Mouse (Mus musculus) layer of hippocampus, adult 9-11 months (tissue): ENCODE measurements at regions not wholly inside any gene's neighbourhood (a gene's known extent, or its start where the extent isn't known, plus 50 kb on each side); places are given as distances from the start of the nearest gene placed in this dataset.
"Not testable (repeated sequence)": the region's sequence is repeated elsewhere in the genome, so short reads cannot be mapped to it uniquely, and the experiment has no call there.

Experiments used
- DNase-seq: peaks from one replicate; pipeline ENCODE4 v3.0.0; 2022

- no peak for DNase-seq
Observed at GRCm38 (mm10) chr3:21149618-21150017, 782.6 kb upstream of the Agtr1b start.

- DNase-seq, result no peak
Observed at GRCm38 (mm10) chr3:21128821-21129504, 762.0 kb upstream of the Agtr1b start.

GRCm38 (mm10) chr3:21126191-21126590 is 759.2 kb upstream of the Agtr1b start:
- no peak for DNase-seq

- no peak for DNase-seq
Observed at GRCm38 (mm10) chr3:21118164-21118902, 751.4 kb upstream of the Agtr1b start.

GRCm38 (mm10) chr3:21111735-21112518 is 745.0 kb upstream of the Agtr1b start:
- DNase-seq, result no peak

- no peak for DNase-seq
Observed at GRCm38 (mm10) chr3:21090206-21090605, 723.2 kb upstream of the Agtr1b start.

GRCm38 (mm10) chr3:21086426-21086825 is 719.4 kb upstream of the Agtr1b start:
- no peak for DNase-seq

- no peak for DNase-seq
Observed at GRCm38 (mm10) chr3:21077548-21077947, 710.6 kb upstream of the Agtr1b start.

GRCm38 (mm10) chr3:21053337-21053736 is 686.4 kb upstream of the Agtr1b start:
- not testable (repeated sequence) for DNase-seq

- DNase-seq, result not testable (repeated sequence)
Observed at GRCm38 (mm10) chr3:21049365-21049764, 682.4 kb upstream of the Agtr1b start.

- DNase-seq, result no peak
Observed at GRCm38 (mm10) chr3:21045981-21046380, 679.0 kb upstream of the Agtr1b start.

- peak; percentile 64 for DNase-seq
Observed at GRCm38 (mm10) chr3:21025876-21026275, 658.9 kb upstream of the Agtr1b start.

GRCm38 (mm10) chr3:21020946-21021345 is 654.0 kb upstream of the Agtr1b start:
- DNase-seq, result peak; percentile 33

- DNase-seq, result no peak
Observed at GRCm38 (mm10) chr3:21020297-21020696, 653.3 kb upstream of the Agtr1b start.

- no peak for DNase-seq
Observed at GRCm38 (mm10) chr3:21009650-21010049, 642.7 kb upstream of the Agtr1b start.

- no peak for DNase-seq
Observed at GRCm38 (mm10) chr3:20998295-20998694, 631.3 kb upstream of the Agtr1b start.

GRCm38 (mm10) chr3:20989486-20989970 is 622.6 kb upstream of the Agtr1b start:
- DNase-seq, result no peak

- DNase-seq, result no peak
Observed at GRCm38 (mm10) chr3:20986942-20987341, 620.0 kb upstream of the Agtr1b start.

- DNase-seq, result peak; percentile 41
Observed at GRCm38 (mm10) chr3:20986377-20986727, 619.4 kb upstream of the Agtr1b start.

GRCm38 (mm10) chr3:20985682-20986376 is 618.9 kb upstream of the Agtr1b start:
- peak; percentile 30 for DNase-seq

GRCm38 (mm10) chr3:20984146-20984545 is 617.2 kb upstream of the Agtr1b start:
- no peak for DNase-seq

- no peak for DNase-seq
Observed at GRCm38 (mm10) chr3:20973077-20973476, 606.1 kb upstream of the Agtr1b start.
